ENCODE assay signal across 14 mouse cellular contexts in the genomic region with DNA sequence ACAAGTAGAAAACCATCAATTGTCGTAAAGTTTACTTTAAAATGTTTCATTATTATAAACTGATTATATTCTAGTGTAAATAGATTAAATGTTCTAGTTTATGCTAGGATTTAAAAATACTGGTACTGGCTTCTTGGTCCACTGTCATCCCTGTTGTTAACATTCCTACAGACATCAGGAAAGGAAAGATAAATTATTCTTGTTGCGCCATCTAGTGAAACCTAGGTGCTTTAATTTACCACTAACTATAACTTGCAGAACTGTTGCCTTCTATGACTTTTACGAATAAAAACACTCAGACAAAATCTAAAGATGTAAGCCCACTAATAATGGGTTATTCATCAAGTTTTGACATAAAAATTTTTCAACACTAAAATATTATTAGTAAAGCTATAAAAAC.
DNase-seq lines count a peak whose midpoint lies in the region; ATAC-seq and TF ChIP-seq lines count a peak whose summit lies in the region.
"Had no signal": no experiment of that assay in that cellular context is flagged by ENCODE, and none has a peak within 500 bp of the region (broad histone marks: within the 10 kb centered on the region; RNA-seq: fewer than 3 reads in every experiment).

No protein-coding gene starts in this region.

- H3K27ac ChIP-seq in liver, adult 2 months (replicated peaks; ENCODE audit: insufficient read depth, low read depth, low read length): no peak overlapping the region
- H3K27ac ChIP-seq in liver, embryonic 12.5 days: no peak overlapping the region
- no peak overlapping the region for H3K27ac ChIP-seq in MEL (ENCODE audit: control insufficient read depth, low read depth, low read length)
- H3K27ac ChIP-seq: lung, embryonic 15.5 days; midbrain, embryonic 15.5 days; neural tube, embryonic 13.5 days had no signal

- 73% methylated on average over 3 of the region's 3 CpGs for WGBS in liver, adult 2 months
- 72% methylated on average over 3 of the region's 3 CpGs for WGBS in liver, embryonic 12.5 days (ENCODE audit: insufficient replicate concordance)

- H3K4me1 ChIP-seq in liver, adult 2 months (ENCODE audit: control insufficient read depth, insufficient read depth, low read length): no peaks in the 10 kb centered on the region
- no peaks in the 10 kb centered on the region for H3K4me1 ChIP-seq in liver, embryonic 12.5 days
- no peaks in the 10 kb centered on the region for H3K4me1 ChIP-seq in MEL (ENCODE audit: control insufficient read depth in 1 of 2, insufficient read depth in 2 of 2, low read length in 2 of 2)
- H3K4me1 ChIP-seq: lung, embryonic 15.5 days; midbrain, embryonic 15.5 days; neural tube, embryonic 13.5 days had no signal

- no peaks in the 10 kb centered on the region for H3K9me3 ChIP-seq in liver, embryonic 12.5 days (replicated peaks)
- H3K9me3 ChIP-seq in MEL (replicated peaks; ENCODE audit: insufficient read depth, low read length): no peaks in the 10 kb centered on the region
- H3K9me3 ChIP-seq: lung, embryonic 15.5 days; midbrain, embryonic 15.5 days; neural tube, embryonic 13.5 days had no signal

- ATAC-seq in liver, embryonic 12.5 days: no peak
- ATAC-seq: activated CD4-positive, CD25-positive, alpha-beta regulatory T cell, adult 4 months; inflammation-experienced regulatory T-cells, adult 6 months; midbrain, embryonic 15.5 days had no signal

- no peak for TF ChIP-seq POLR2A in liver, adult 2 months (IDR thresholded peaks at IDR 0.05; ENCODE audit: extremely low read depth, insufficient read depth, low read length)
- TF ChIP-seq POLR2A in MEL (IDR thresholded peaks at IDR 0.05; ENCODE audit: control insufficient read depth in 1 of 2, insufficient read depth in 1 of 2, low read depth in 1 of 2, low read length in 2 of 2, poor library complexity in 1 of 2): no peak

- H3K4me3 ChIP-seq in liver, adult 2 months (ENCODE audit: insufficient read depth, low read depth, low read length): no peak overlapping the region
- H3K4me3 ChIP-seq in liver, embryonic 12.5 days: no peak overlapping the region
- H3K4me3 ChIP-seq in MEL (ENCODE audit: control insufficient read depth in 1 of 2, insufficient read depth in 1 of 2, low read depth in 2 of 2, low read length in 2 of 2): no peak overlapping the region
- H3K4me3 ChIP-seq: lung, embryonic 15.5 days; midbrain, embryonic 15.5 days; neural tube, embryonic 13.5 days had no signal

- 0 out of 2 replicates have a peak, but pooled peaks have one; percentile 1 for TF ChIP-seq CTCF in liver, adult 2 months (IDR thresholded peaks at IDR 0.05; ENCODE audit: low read depth, low read length)
- peak in 1 of 3 experiments; percentile 56; a peak in 2 of 6 replicates for TF ChIP-seq CTCF in MEL (IDR thresholded peaks at IDR 0.05 in 2 of 3, conservative IDR thresholded peaks at IDR 0.05 in 1 of 3; ENCODE audit: control insufficient read depth in 1 of 3, insufficient read depth in 1 of 3, low read depth in 2 of 3, low read length in 3 of 3, poor library complexity in 1 of 3, severe bottlenecking in 1 of 3)

- no peak for TF ChIP-seq EP300 in MEL (IDR thresholded peaks at IDR 0.05; ENCODE audit: low read depth in 1 of 2, low read length in 2 of 2)

- H3K79me2 ChIP-seq in liver, adult 2 months (ENCODE audit: control insufficient read depth, insufficient read depth, low read length): no peaks in the 10 kb centered on the region
- no peaks in the 10 kb centered on the region for H3K79me2 ChIP-seq in MEL (ENCODE audit: control insufficient read depth, insufficient read depth, low read length, poor library complexity)

- H3K36me3 ChIP-seq in liver, adult 2 months (ENCODE audit: control insufficient read depth, insufficient read depth, low read length): no peaks in the 10 kb centered on the region
- H3K36me3 ChIP-seq in liver, embryonic 12.5 days: no peaks in the 10 kb centered on the region
- H3K36me3 ChIP-seq in MEL (ENCODE audit: control insufficient read depth in 1 of 2, insufficient read depth in 2 of 2, low read length in 2 of 2): no peaks in the 10 kb centered on the region
- H3K36me3 ChIP-seq: lung, embryonic 15.5 days; midbrain, embryonic 15.5 days; neural tube, embryonic 13.5 days had no signal

- no peak overlapping the region for H3K4me2 ChIP-seq in liver, embryonic 12.5 days
- H3K4me2 ChIP-seq: lung, embryonic 15.5 days; midbrain, embryonic 15.5 days; neural tube, embryonic 13.5 days had no signal

- H3K27me3 ChIP-seq in liver, adult 2 months (ENCODE audit: control insufficient read depth, insufficient read depth, low read length): no peaks in the 10 kb centered on the region
- H3K27me3 ChIP-seq in liver, embryonic 12.5 days (replicated peaks): no peaks in the 10 kb centered on the region
- H3K27me3 ChIP-seq in MEL (ENCODE audit: control insufficient read depth in 1 of 2, insufficient read depth in 2 of 2, low read length in 2 of 2): no peaks in the 10 kb centered on the region
- H3K27me3 ChIP-seq: lung, embryonic 15.5 days; midbrain, embryonic 15.5 days; neural tube, embryonic 13.5 days had no signal

- DNase-seq in heart, adult 8-10 months (ENCODE audit: low spot score): peak; percentile 11
- no peak for DNase-seq in heart, adult 11 months
- peak; percentile 41 for DNase-seq in liver, adult 2 months (ENCODE audit: extremely low read depth, low read depth, low spot score)
- DNase-seq in MEL (ENCODE audit: low read depth, low spot score): peak; percentile 14
- peak; percentile 56 for DNase-seq in retina, embryonic 14.5 days (ENCODE audit: low spot score)
- DNase-seq in Muller cell, postnatal 12 days (ENCODE audit: inconsistent ontology term): no peak
- DNase-seq: cerebellum, postnatal 36 days; gastrocnemius, postnatal 14 days had no signal

- peak; percentile 66 for TF ChIP-seq RAD21 in MEL (IDR thresholded peaks at IDR 0.05; ENCODE audit: low read depth, low read length)

- no peak overlapping the region for H3K9ac ChIP-seq in liver, adult 2 months (ENCODE audit: low read depth, low read length)
- H3K9ac ChIP-seq in liver, embryonic 12.5 days: no peak overlapping the region
- no peak overlapping the region for H3K9ac ChIP-seq in MEL (ENCODE audit: control insufficient read depth, low read depth, low read length, poor library complexity, severe bottlenecking)
- H3K9ac ChIP-seq: lung, embryonic 15.5 days; midbrain, embryonic 15.5 days; neural tube, embryonic 13.5 days had no signal

TF ChIP-seq in MEL, 35 proteins besides CTCF, POLR2A, EP300 and RAD21:
- peak; percentile 57 for TF ChIP-seq SMC3 (IDR thresholded peaks at IDR 0.05; ENCODE audit: low read depth, low read length)
- TF ChIP-seq USF2 (IDR thresholded peaks at IDR 0.05; ENCODE audit: borderline replicate concordance in 1 of 2, insufficient read depth in 1 of 2, low read depth in 1 of 2, low read length in 2 of 2): no peak
- TF ChIP-seq ZC3H11A (IDR thresholded peaks at IDR 0.05; ENCODE audit: low read depth, low read length): peak; percentile 24; the same call in 1 of the 2 replicates
- no peak for TF ChIP-seq MAFK (IDR thresholded peaks at IDR 0.05; ENCODE audit: borderline replicate concordance, low read depth, low read length)

Comparison
In these comparisons a context has a peak if more than half of its experiments do, and no peak if none do; other contexts are left out.
1. DNase-seq: peak in heart, adult 8-10 months (single experiment), liver, adult 2 months (single experiment), MEL (single experiment) and retina, embryonic 14.5 days (single experiment); none in heart, adult 11 months (single experiment) and Muller cell, postnatal 12 days (single experiment).